Mouse (Mus musculus): ENCODE measurements around the gene Tmem37. TPM values are rescaled to one million over a fixed set of nuclear protein-coding genes. Genes with fewer than 3 reads are reported as not detected.

The Tmem37 gene
- total RNA-seq (2022), result 1 to 10 TPM; 1.1 to 3.3 (median 1.5) TPM

DNA sequence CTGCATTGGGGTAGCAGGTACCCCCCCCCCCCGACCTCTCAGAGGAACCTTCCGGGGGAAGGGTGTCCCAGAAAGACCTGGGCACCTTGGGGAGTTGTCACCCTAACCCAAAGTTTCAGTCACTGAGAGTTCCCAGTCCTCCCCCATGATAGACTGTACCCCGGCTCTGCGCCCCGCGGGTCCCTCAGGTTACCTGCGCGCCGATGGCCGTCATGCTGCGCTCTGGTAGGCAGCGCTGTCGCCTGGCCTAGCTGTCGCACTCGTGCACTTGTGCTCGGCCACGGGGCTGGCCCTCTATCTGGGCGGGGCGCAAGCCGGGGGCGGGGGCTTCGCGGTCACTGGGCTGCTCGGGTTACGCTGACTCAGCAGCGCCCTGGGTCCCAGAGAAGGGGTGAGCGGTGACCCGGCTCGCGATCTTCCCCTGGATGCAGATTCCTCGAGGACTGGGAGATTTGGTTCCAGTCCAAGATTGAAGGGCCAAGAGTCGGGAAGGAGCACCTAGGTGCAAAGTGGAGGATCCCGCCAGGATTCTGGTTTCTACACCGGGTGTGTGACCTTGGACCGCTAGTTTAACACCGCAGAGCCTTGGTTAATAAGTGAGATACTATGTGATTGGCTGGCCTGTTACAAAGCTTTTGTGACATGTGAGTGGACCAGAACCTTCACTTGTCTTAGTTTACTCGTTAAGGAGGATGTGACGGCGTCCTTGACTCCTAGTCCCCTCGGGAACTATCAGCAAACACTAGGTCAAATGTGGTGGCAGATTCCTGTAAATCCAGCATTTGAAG, at the start of gene Tmem37:
Tmem37 (minus strand) TSS at position 556 of the 788 bp plus-strand sequence.
- DNase-seq (ENCODE audit: low spot score in 2 of 2), result no peak

GRCm38 (mm10) chr1:120122634-120123383, 48.9 kb upstream of the Tmem37 start:
- DNase-seq (ENCODE audit: low spot score in 2 of 2), result no peak

DNA sequence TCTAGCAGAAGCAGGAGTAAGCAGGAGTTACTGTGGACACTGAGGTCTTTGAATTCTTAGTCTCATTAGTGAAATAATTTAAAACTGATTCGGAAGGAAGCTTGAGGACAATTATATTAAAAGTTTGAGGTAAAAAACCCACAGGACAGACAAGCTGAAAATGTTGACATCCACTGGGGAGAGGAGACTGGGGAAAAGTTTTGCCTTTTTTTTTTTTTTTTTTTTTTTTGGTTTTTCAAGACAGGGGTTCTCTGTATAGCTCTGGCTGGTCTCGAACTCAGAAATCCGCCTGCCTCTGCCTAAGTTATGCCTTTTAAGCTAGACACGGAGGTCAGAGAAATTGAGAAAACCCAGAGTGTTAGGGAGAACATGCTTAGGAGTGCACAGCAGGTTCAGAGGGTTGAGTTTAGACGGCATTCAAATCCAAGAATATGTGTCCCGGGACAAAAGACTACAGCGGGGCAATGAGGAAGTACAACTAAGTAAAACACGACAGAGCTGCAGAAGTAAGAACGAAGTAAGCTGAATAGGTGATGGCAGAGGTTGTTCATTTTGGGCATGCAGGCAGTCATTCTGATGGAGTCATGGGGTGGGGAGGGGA, 48.2 kb upstream of the Tmem37 start:
- no peak for DNase-seq (ENCODE audit: low spot score in 2 of 2)

DNA sequence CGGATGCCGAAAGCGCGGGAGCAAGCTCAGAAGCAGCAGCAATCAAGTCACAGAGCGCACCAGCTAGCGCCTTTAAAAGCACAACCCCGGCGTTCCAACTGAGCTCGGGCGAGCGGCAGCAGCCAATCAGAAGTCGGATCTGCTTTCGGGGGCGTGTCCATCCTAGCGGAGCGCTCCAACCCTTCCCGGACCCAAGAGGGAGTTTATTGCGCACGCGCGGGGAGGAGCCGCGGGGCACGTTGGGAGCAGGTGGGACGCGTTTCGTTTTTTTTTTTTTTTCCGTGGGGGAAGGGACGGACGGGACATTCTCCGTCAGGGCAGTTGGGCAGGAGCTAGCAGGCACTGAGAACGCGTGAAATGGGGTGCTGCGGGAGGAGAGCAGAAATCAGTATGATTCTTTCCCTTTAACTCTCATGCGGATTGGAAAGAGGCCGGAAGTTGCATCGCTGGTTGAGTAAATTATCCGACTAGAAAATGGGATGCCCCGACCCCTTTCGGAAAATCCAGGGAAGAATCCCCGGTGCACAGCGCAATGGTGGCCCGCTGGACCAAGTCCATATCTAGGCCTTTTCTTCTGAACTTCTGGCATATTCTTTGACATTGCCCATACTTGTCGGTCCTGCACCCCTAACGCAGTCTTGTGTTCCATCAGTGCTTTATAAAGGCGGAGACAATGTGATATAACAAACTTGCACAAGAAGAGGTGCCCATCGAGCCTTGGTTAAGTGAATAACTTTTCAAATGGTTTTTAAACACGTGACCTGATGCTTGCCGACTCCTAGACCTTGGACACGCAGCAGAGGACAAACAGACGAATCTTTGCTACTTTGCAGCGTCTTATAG, 47.3 kb upstream of the Tmem37 start, which contains the start of the genes Dbi and 3110009E18Rik:
Dbi (minus strand) TSS at position 110 of the 843 bp plus-strand sequence.
3110009E18Rik (plus strand) TSS at position 219 of the 843 bp plus-strand sequence.
- DNase-seq (ENCODE audit: low spot score in 2 of 2), result peak; percentile 97 to 98

GRCm38 (mm10) chr1:120120141-120120968, 46.5 kb upstream of the Tmem37 start:
- DNase-seq (ENCODE audit: low spot score in 2 of 2), result peak; percentile 22 to 43

DNA sequence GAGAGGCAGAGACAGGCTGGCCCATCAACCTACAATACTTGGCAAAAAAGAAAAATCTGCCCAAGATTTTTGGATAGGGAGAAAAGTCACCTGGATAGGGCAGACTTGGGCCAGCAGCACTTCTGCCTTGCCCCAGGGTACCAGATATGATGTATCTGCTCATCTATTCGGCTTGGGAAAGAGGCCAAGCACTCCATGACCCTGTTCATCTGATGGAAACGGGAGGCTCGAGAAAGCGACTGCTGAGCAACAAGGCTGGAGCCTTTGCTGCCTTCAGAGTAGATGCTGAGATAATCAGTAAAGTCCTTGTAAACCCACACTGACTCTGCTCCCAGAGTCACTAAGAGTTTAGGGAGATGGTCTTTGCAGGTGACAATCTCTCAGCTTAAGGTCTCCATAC, 45.5 kb upstream of the Tmem37 start:
- DNase-seq (ENCODE audit: low spot score in 2 of 2), result no peak

DNA sequence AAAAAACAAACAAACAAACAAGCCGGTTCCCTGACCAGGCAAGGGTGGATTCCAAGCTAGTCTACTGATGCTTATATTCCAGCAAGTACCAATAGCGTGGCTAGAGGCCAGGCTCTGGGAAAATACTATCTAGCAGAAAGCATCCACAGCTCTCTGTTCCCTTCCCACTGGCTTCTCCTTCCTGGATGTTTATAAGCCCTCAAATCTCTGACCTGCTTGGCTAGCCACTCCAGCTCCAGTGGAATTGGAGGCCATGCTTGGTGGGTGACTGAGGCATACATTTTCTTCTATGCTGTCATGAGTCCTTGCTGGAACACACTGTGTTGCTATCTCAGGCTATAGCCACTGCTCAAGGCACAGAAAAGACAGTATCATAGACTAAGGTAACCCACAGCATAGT, 45.0 kb upstream of the Tmem37 start:
- no peak for DNase-seq (ENCODE audit: low spot score in 2 of 2)

DNA sequence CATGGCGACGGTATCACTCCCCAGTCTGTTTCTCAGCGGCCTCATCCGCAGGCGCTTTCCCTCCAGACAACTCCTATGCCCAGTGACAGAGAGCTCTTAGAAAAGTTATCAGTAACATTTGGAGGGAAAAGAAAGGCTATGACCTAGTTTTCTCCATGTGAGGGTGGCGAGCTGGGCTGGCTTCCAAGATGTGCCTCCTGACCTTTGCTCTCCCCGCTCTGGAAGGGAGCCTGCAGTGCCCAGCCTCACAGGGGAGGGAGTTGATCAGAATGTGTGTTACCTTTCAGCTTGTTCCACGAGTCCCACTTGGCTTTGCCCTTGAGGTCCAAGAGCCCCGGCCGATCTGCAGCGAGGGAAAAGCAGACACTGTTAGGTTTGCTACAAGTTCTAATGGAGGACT, 42.2 kb upstream of the Tmem37 start:
- DNase-seq (ENCODE audit: low spot score in 2 of 2), result peak in 1 of 2 experiments; percentile 24

- DNase-seq (ENCODE audit: low spot score in 2 of 2), result peak; percentile 92 to 95
Observed at GRCm38 (mm10) chr1:120115671-120116081, 41.8 kb upstream of the Tmem37 start.

DNA sequence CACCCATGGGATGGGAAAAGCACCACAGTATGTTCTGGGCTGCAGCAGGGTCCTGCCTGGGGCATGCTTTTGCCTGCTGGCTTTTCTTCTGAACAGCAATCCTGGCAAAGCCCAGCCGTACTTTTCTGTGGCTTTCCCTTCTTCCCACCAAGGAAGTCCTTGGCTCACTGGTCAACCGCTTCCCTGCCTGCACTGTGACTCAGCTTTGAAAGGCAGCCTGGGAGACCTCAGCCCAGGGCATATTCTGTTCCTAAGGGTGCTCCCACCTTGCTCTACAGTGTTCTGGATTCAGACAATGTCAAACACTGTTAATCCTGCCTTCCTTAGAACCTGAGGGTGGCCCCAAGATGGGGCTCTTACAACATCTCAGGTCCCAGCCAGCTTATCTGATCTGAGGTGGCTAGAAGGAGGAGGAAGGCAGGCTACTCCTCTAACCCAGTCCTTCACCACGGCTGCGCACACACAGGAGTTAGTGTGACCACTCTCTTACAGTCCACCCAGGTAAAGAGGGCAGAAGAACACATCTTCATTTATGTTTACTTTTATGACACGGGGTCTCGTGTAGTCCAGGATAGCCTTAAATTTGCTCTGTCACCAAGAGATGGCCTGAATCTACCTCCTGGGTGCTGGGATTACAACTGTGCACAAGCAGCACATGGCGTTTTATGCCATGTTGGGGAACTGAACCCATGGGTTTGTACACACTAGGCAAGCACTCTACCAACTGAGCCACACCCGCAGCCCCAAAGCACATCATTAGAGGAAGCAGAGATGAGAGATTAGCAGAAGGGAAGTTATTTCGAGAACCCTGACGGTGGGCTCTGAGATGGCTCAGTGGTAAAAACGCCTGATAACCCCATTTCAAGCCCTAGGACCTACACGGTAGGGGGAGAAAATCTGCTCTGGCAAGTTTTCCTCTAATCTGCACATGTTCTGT, 38.6 kb upstream of the Tmem37 start:
- DNase-seq (ENCODE audit: low spot score in 2 of 2), result no peak

DNA sequence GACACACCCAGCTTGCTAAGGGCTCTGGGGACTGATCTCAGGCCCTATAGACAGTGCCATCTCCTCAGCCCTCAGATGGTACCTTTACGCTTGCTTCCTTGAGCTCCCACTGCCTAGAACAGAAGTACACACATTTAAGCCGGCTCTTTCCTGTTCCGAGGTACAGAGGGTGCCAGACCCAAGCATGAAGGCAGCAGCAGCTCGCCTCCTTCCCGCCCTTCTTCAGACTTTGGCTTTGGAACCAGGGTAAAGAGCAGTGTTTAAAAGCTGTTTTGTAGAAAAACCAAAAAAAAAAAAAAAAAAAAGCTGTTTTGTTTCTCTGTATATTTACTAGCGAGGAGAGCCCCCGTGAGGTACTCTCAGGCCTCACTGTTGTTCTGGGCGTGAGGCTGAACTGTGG, 37.9 kb upstream of the Tmem37 start:
- DNase-seq (ENCODE audit: low spot score in 2 of 2), result no peak

DNA sequence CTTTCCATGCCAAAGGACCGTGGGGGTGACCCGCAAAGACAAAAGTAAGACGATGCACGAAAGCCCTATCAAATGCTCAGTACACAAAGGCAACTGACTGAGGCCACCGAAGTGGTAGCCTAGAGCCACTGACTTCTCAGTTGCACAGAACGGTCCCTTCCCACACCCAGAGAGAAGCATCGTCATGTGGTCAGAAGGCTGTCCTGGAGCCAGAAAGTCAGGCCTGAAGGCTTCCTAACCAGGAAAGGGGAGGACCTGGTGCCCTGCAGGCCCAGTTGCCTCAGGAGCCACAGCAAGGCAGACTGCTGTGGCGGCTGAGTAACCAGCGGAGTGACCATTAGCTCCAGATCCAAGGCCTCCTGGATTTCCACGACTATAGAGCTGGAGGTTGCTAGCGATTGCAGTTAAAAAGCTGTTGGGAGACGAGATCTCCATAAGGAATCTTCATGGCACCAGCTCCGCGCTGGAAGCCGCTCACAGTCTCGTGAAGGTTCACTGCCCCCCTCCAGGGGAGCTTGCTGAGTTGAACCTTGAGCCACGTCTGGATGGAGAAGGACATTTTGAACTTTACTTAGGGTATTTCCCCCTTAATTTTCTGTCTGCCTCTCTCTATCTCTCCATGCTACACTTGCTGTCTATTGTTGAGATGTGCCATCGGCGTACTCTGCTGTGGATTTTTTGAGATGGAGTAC, 36.0 kb upstream of the Tmem37 start:
- DNase-seq (ENCODE audit: low spot score in 2 of 2), result no peak

GRCm38 (mm10) chr1:120105556-120105959, 31.7 kb upstream of the Tmem37 start:
- no peak for DNase-seq (ENCODE audit: low spot score in 2 of 2)

DNA sequence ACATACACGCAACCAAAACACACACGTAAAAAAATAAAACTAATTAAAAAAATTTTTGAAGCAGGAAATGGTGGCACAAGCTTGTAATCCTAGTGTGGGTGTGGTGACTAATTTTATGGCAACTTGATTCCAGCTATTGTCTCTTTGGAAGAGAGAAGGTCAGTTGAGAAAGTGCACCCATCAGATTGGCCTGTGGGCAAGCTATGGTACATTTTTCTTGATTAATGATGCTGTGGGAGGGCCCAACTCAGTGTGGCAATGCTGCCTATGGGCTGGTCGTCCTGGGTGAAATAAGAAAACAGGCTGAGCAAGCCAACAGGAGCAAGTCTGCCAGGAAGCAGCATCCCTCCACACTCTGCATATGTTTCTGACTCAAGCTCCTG, 27.3 kb upstream of the Tmem37 start:
- no peak for DNase-seq (ENCODE audit: low spot score in 2 of 2)

- DNase-seq (ENCODE audit: low spot score in 2 of 2), result no peak
Observed at GRCm38 (mm10) chr1:120100456-120101226, 26.8 kb upstream of the Tmem37 start.

DNA sequence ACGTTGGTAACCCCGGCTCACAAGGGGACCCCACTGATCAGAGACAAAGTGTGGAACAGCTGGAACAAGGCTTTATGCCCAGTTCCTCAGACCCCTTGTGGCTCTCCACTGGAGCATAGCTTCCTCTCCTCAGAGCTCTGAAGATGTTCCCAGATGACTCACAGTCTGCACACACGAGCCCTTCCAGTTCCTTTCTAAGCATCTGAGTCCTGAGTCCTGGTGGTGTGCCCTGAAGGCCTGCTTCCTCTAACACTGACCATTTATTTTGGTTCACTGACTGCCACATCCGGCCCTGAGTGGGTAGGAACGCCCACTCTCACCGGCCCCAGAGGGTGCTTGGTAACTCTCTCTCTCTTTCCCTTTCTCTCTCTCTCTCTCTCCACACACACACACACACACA, 25.6 kb upstream of the Tmem37 start:
- DNase-seq (ENCODE audit: low spot score in 2 of 2), result no peak

GRCm38 (mm10) chr1:120098327-120098726, 24.5 kb upstream of the Tmem37 start:
- DNase-seq (ENCODE audit: low spot score in 2 of 2), result peak; percentile 38 to 80

- DNase-seq (ENCODE audit: low spot score in 2 of 2), result no peak
Observed at GRCm38 (mm10) chr1:120094920-120095319, 21.0 kb upstream of the Tmem37 start.
